Mouse (Mus musculus) c-Kit-positive CD71-negative TER-119-negative erythroid progenitor cells, embryonic 14.5 days (primary cell): ENCODE data around the gene Ifnl2.
"Not testable (repeated sequence)": the region's sequence is repeated elsewhere in the genome, so short reads cannot be mapped to it uniquely, and the experiment has no call there.

ENCODE experiments used
- DNase-seq: peaks from one replicate; pipeline ENCODE4 v3.0.0-alpha.2; 2013; ENCODE audit warnings: low read depth

The Ifnl2 gene

GRCm38 (mm10) chr7:28510405-28510974 is at the start of gene Ifnl2:
TSS of gene Ifnl2 (minus strand) at chr7:28510455.
- not testable (repeated sequence) for DNase-seq

DNA sequence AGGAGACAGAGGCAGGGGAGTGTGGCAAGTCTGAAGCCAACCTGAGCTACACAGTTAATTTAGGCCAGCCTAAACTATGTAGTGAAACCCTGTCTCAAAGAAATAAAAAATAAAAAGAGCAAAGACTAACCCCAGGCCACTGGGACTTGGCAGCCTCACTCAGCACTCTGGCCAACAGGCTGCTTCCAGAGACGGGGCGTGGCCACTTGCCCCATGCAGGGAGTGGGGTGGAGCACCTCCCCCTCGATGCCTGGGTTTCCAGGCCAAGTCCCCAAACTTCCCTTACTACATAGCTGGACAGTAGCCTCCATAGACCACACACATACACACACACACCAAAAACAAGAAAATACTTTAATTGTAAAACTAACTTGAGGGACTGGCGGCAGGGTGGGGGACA is 48.2 kb upstream of the Ifnl2 start:
- DNase-seq: no peak

GRCm38 (mm10) chr7:28557708-28558107 is 47.5 kb upstream of the Ifnl2 start:
- no peak for DNase-seq

DNA sequence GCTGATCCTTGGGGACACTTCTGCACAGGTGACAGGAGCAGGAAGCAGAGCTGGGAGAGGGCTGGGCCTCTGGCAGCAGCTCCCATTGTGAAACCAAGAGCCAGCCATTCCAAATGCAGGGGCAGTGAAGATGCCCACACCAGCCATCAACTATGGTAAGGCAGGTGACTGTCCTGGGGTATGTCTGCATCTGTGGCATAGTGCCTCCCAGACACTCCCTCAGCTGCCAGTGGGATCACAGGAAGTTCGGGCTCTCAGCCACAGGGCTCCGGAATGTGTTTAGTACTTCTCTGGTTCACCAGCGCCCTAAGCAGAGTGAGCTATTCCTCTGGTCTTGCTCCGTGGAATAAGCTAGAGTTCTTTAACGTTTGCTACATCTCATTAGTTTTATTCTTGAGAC is 46.8 kb upstream of the Ifnl2 start:
- no peak for DNase-seq

GRCm38 (mm10) chr7:28555939-28556535 is 45.8 kb upstream of the Ifnl2 start:
- DNase-seq: no peak

- DNase-seq: no peak
These were observed 42.8 kb upstream of the Ifnl2 start for GRCm38 (mm10) chr7:28553076-28553475.

DNA sequence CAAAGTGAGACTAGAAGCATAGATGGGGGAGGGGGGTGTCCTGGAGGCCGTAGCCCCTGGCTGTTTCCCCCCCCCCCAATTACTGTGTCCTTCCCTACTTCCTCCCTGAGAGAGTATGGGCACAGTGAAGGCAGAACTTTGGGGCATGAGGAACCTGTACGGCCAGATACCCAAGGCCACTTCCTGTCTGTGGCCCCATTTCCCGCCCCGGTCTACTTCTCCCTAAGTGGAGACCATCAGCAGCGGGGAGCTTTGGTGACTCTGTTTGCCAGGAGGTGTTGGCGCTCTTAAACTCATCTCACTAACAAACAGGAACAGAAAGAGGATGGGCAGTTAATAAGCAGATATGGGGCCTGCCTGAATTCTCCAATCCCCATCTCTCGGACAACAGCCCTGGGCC is 37.4 kb upstream of the Ifnl2 start:
- no peak for DNase-seq

- DNase-seq: no peak
These were observed 36.9 kb upstream of the Ifnl2 start, which contains the start of gene Nccrp1 for GRCm38 (mm10) chr7:28547154-28547553. TSS of gene Nccrp1 (minus strand) at chr7:28547254.

DNA sequence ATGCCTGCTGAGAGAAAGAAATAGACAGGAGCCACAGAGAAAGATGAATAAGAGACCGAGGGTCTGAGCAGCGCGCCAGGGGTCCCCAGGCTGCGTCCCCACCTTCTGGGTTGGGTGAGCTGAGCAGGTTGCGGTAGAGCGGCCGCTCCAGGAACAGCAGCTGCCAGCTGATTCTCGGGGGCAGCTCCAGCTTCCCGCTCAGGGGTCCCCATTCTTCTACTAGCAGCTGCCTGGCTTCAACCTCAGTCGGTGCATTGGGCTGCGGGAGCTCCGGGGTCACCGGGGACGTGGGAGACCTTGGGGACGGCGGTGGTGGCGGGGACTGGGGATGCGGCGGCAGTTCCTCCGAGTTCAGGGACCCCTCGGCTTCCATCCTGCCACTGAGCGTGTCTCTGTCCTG is 36.4 kb upstream of the Ifnl2 start:
- DNase-seq: no peak

DNA sequence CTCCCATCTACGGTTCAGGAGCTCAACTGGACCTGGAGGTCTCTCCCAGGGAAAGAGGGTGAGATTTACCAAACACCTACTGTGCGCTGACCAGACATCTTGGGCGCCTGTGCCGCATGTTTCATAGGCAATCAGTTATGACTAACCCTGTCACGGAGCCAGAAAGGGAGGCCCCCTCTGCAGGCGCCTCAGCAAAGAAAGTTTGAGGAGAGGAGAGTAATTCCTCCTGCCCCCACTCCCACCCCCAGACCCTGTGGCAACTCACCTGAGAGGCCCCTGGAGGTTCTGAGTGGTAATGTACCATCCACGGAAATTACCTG is 35.6 kb upstream of the Ifnl2 start:
- no peak for DNase-seq

DNA sequence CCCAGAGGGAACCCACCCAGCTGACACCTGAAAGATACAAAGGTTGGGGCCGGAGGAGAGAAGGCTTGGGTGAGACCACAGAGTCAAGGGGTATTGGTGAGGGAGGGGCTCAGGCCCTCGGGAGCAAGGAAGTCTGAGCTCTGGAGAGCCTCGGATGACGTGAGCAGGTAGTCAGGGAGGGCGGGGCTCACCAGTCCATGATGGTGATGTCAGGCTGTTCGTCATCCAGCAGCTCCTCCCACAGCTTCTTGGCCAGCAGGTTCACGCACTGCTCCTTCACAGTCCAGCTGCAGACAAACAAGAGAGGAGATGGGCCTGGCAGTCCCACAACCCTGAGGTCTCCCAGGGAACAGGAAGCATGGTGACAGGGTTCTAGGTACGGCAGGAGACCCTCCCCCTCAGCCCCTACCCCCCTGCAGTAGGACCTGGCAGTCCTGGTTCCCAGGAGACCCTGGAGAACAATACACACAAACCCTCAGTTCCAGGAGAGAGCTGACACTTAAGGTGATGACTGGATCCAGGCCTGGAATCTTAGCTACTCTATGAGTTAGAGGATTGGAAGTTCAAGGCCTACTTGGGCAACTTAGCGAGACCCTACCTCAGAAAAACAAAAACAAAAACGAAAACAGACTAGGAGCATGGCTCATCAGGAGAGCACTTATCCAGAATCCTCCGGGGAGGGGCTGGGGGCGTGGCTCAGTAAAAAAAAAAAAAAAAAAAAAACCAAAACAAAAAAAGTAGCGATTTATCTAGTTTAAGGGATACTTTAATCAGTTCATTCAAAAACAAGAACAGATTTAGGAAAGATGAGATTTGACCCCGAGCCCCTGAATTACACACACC is 35.0 kb upstream of the Ifnl2 start:
- peak; percentile 24 for DNase-seq

- no peak for DNase-seq
These were observed 33.9 kb upstream of the Ifnl2 start for GRCm38 (mm10) chr7:28544051-28544601.

DNA sequence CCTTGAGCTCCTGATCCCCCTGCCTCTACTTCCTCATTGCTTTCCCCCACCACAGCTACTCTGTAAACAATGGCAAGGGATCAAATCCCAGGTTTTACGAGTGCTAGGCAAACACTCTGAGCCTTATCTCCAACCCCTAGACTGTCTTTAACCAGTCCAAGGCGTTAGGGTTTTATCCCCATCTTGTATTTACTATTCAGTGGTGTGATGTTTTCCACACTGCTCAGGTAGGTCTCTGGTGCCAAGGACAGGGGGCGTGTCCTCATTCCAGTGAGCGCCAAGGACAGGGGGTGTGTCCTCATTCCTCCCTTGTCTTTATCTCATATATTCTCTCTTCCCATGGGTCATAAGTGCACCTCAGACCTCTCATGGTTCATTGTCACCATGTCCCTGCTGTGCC is 30.3 kb upstream of the Ifnl2 start, which contains the start of gene Sycn:
Gene Sycn (plus strand): TSS at position 360 of the 400 bp plus-strand sequence.
- DNase-seq: no peak

DNA sequence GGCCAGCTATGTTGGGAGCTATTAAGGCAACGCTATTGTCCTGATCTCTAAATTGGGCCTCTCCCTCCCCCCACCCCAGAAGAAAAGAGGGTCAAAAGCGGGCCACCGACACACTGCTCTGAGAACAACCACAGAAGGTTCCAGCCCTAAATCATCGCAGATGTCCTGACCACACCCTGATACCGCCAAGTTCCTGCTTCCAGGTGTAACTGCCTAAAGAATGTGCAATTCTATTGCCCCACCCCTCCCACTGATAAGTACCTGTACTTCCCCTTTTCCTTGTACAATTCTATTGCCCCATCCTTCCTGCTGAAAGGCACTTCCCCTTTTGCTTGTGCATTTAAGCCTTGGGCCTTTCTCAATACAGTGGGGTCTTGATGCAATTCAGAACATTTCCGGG is 28.6 kb upstream of the Ifnl2 start:
- not testable (repeated sequence) for DNase-seq

- DNase-seq: no peak
These were observed 21.8 kb upstream of the Ifnl2 start for GRCm38 (mm10) chr7:28532005-28532404.

GRCm38 (mm10) chr7:28527922-28528719 is 17.9 kb upstream of the Ifnl2 start:
- DNase-seq: peak; percentile 76

DNA sequence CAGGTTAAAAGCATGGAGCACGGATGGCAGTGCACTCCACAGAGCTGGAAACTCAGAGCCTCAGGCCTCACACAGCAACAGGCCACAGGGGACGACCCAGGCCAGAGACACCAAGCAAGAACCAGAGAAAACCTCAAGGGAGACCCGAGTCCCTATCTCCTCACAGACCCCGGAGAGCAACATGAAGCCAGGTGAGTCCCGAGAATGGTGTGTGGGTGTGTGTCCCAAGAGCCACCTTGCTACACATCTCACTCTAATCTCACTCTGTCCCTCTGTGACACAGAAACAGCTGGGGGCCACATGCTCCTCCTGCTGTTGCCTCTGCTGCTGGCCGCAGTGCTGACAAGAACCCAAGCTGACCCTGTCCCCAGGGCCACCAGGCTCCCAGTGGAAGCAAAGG is 12.3 kb upstream of the Ifnl2 start, which contains the start of gene Ifnl3:
Gene Ifnl3 (plus strand): TSS at position 301 of the 400 bp plus-strand sequence.
- DNase-seq: not testable (repeated sequence)

DNA sequence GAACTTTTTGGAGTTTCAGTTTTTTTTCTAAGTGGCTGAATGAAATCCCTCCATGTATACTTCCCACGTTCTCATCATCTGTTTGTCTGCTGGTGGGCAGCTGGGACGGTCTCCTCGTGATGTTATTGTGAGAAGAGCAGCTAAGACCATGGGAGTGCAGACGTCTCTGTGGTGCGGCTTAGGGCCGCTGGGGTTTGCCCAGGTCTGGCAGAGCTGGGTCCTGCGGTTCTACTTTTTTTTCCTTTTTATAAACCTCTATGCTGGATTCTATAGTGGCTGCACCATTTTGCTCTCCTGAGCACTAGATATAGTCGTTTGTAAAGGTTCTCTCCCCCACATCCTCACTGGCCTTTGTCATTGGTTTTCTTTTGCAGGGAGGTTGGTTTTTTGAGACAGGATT is 1.2 kb upstream of the Ifnl2 start:
- no peak for DNase-seq

DNA sequence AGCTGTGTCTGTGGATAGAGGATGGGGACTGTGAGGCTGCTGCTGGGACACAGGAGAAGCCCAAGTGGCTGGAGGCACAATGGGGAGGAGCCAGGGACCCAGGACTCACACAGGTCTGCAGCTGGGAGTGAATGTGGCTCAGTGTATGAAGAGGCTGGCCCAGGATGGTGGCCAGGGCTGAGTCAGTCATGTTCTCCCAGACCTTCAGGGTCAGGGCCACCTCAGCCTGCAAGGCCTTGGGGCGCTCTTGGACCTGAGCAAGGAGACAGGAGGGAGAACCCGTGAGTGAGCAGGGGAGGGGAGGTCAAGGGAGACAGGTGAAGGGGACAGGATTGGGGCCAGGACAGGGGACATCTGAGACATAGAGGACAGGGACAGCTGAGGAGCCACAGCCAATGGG is 1.1 kb downstream of the Ifnl2 start:
- not testable (repeated sequence) for DNase-seq

GRCm38 (mm10) chr7:28505585-28505984 is 4.7 kb downstream of the Ifnl2 start:
- DNase-seq: no peak

- no peak for DNase-seq
These were observed 14.8 kb downstream of the Ifnl2 start for GRCm38 (mm10) chr7:28495426-28495825.

DNA sequence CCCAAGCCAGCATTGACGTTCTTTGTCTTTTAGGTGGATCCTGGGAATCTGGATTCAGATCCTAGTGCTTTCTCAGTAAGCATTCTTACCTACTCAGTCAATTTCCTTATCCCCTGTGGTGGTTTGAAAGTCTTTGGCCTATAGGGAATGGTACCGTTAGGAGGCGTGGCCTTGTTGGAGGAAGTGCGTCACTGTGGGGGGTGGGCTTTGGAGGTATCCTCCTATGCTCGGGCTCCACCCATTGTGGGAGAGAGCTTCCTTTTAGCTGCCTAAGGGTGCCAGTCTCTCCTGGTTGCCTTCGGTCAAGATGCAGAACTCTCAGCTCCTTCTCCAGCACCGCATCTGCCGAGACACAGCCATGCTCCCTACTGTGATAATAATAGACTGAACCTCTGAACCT is 17.9 kb downstream of the Ifnl2 start:
- DNase-seq: no peak
